Mouse (Mus musculus): ENCODE measurements around the gene Cdh23.

Gene Cdh23

GRCm38 (mm10) chr10:60335021-60335420 is 361.3 kb downstream of the Cdh23 start:
- DNase-seq (ENCODE audit: low spot score), result no peak

GRCm38 (mm10) chr10:60334583-60334982 is 361.7 kb downstream of the Cdh23 start:
- no peak for DNase-seq (ENCODE audit: low spot score)

GRCm38 (mm10) chr10:60328963-60329650 is 367.2 kb downstream of the Cdh23 start:
- DNase-seq (ENCODE audit: low spot score), result no peak

DNA sequence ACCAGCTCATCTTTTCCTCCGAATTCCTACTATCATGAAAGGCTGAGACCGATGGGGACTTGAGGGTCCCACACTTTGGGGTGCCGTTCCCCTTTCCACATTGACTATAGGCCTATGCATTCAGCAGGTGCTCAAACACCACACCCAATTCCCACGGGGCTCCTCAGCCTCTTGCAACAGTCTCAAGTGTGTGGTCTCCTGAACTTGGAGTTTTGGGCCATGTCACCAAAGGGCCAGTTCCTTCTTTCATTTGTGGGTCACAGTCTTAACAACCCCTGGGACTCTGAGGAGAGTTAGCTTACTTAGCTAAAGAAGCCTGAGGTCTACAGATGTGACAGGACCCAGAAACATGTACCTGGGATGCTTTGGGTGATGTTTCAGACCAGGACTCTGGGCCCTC is 380.1 kb downstream of the Cdh23 start:
- no peak for DNase-seq (ENCODE audit: low spot score)

DNA sequence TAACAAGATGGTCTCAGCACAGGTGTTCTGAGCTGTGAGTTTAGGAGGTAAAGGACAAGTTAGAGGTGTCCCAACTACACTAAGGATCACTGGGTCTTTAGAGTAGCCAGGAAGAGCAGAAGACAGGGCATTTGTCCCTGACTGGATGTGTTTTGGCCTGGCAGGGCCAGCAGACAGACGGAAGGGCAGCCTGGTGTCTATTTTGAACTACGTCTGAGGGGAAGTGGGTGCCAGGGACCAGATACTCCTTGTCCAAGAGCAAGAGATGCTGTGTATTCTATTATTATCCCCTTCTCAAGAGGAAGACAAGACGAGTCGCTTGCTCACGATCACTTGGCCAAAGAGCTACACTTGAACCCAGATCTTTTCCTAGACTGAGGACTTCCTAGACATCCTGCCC is 382.7 kb downstream of the Cdh23 start:
- no peak for DNase-seq (ENCODE audit: low spot score)

DNA sequence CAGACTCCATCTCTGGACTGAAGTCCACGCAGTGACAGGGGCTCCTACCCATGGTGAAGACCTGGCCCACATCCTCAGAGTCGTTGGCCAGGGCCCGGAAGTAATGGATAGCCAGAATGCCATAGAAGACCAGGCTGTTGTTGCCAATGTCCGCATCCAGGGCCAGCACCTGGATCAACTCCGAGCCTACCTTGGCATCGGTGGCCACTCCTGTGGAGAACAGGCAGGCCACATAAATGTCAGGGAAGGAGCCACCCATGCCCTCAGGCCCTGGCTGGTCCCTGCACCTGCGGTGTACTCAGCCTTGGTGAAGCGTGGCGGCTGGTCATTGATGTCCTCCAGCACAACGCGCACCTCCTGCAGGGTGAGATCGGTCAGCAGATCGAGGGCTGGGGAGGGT is 385.7 kb downstream of the Cdh23 start:
- DNase-seq (ENCODE audit: low spot score), result no peak

GRCm38 (mm10) chr10:60304854-60305628 is 391.2 kb downstream of the Cdh23 start:
- DNase-seq (ENCODE audit: low spot score), result peak; percentile 97

- no peak for DNase-seq (ENCODE audit: low spot score)
Observed at GRCm38 (mm10) chr10:60303419-60303818, 392.9 kb downstream of the Cdh23 start.

DNA sequence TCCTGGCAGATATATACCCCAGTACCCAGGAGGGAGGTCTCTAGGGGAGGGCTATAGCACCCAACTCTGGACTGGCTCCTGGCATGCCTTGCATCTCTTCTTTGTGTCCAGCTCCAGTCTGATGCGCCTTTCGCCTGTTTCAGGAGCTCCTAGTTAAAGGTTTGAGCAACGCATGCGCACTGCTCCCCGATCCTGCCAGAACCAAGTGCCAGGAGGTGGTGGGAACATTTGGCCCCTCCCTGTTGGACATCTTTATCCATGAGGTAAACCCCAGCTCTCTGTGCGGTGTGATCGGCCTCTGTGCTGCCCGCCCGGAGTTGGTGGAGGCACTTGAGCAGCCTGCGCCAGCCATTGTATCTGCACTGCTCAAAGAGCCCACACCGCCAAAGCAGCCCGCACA is 396.7 kb downstream of the Cdh23 start:
- no peak for DNase-seq (ENCODE audit: low spot score)

- DNase-seq (ENCODE audit: low spot score), result no peak
Observed at GRCm38 (mm10) chr10:60296027-60296426, 400.3 kb downstream of the Cdh23 start.

DNA sequence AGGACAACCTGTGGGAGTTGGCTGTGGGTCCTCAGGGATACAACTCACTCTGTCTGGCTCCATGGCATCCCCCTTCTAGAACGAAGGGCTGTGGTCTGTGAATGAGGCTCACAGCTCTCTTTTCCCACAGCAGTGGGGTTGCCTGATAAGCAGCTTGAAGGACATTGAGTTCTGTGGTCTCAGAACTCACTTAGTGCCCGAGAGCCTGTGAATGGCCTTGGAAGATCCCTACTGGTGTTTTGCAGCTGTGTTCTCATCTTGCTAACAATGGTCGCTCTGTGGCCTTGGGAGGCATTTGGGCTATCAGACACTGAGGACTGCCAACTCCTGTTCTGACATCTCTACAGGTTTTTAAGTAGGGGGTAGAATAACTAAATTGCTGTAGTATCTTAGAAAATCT is 400.9 kb downstream of the Cdh23 start:
- DNase-seq (ENCODE audit: low spot score), result no peak

DNA sequence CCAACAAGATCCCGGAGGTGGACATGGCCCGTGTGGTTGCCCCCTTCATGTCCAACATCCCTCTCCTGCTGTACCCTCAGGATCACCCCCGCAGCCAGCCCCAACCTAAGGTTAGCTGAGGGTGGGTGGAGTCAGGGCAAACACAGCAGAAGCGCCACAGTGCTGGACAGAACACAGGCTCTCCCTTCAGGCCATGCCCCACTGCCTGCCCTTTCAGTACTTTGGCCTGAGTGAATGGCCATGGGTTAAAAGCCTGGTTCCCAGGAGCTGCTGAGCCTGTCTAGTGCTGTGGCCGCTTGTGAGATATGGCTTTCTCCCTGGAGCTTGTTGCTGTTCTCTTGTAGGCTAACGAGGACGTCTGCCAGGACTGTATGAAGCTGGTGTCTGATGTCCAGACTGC is 401.7 kb downstream of the Cdh23 start:
- no peak for DNase-seq (ENCODE audit: low spot score)

- DNase-seq (ENCODE audit: low spot score), result no peak
Observed at GRCm38 (mm10) chr10:60292209-60292608, 404.1 kb downstream of the Cdh23 start.

- no peak for DNase-seq (ENCODE audit: low spot score)
Observed at GRCm38 (mm10) chr10:60290739-60291110, 405.6 kb downstream of the Cdh23 start.

DNA sequence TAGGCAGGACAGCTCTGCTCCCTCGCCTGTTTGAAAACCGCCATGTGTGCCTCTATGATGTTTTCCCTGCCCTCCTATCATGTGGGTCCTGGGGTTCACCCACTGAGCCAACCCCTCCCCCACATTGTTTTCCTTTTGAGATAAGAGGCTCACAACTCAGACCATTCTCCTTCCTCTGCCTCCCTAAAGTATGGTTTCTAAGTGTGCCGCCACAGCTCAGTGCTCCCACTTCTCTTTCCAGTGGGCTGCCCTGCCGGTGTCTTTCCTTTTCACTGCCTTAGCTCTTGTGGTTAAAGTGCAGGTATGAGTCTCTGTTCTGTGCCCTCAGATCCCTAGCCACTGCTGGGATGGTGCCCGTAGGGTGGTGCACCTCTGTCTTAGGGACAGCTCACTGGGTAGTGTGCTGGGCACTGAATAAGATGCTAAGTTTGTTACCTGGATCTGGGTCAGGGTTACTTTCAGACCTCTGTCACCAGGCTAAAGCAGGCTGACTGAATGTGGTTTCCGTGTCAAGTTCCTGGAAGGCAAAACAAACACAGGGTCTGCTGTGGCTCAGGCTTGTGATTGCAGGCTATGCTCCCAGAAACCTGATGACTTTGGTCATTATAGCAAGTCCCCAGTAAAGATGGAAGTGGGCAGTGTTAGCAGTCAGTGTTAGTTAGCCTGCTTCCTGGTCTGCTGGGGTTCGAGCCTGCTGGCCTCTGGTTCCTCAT is 406.1 kb downstream of the Cdh23 start:
- no peak for DNase-seq (ENCODE audit: low spot score)

DNA sequence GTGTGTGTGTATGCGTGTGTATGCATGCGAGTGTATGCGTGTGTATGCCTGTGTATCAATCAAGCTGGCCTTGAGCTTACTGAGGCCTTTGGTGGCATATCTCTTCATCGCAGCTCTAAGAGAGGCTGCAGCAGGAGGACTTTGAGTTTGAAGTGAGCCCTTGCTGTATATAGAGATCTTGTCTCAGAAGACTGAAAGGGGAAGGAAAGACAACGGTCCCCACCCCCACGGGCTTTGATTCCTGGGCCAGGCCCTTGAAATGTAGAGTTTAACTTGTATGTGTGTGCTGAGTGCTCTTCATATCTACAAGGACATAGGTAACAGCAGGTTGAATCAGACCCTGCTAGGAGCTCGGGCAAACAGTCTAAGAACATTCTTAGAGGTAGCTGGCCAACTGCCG is 407.1 kb downstream of the Cdh23 start:
- DNase-seq (ENCODE audit: low spot score), result no peak

GRCm38 (mm10) chr10:60287726-60288125 is 408.6 kb downstream of the Cdh23 start:
- DNase-seq (ENCODE audit: low spot score), result no peak

DNA sequence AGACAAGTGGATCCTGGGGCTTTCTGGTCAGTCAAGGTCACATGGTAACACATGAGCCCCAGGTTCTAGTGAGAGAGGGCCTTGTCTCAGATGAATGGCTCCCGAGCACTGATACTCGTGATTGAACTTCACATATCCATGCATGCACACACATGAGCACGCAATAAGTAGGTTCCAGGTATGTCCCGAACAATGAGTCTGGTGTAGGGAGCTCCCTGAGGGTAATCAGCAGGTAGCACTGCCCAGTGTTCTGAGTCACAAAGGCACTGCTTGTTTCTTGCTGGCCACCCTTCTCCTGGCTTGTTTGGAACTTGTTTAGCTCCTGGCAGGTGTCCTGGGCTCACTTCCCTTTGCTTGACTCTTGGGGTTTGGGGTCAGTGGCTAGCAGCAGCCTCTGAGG is 409.1 kb downstream of the Cdh23 start:
- DNase-seq (ENCODE audit: low spot score), result no peak

DNA sequence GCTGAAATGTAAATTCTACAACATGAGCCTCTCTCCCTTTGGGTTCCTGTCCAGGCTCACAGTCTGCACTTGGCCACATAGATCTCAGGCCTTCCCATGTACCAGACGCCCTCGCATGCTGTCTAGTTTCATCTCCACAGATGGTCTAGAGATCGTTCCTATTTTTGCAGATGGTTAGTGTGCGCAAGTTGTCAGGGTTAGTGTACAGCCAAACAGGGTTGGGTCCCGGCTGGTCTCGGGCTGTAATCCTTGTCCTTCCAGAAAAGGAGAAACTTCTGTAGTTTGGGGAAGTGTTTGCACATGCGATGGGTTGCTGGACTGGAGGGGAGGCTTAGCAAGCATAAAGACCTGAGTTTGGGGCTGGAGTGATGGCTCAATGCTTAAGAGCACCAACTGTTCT is 409.7 kb downstream of the Cdh23 start:
- no peak for DNase-seq (ENCODE audit: low spot score)

GRCm38 (mm10) chr10:60285676-60286372 is 410.5 kb downstream of the Cdh23 start:
- DNase-seq (ENCODE audit: low spot score), result peak; percentile 85

DNA sequence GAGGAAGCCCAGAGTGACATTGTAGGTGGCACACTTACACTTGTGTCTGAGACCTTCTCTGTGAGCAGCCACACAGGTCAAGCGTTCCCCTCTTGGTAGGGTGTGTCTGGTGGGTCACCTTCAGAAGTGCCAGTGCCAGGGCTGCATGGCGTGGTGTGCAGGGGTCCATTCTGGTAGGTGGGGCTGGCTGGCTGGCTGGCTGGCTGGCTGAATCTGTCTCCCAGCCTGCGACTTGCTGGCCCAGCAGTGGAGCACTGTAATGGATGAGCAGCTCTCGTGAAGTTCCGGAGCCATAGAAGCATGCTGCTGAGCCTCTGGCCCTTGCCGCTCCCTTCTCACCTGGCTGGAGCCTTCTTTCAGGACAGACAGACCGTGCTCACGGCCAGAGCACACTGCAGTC is 411.1 kb downstream of the Cdh23 start:
- no peak for DNase-seq (ENCODE audit: low spot score)

DNA sequence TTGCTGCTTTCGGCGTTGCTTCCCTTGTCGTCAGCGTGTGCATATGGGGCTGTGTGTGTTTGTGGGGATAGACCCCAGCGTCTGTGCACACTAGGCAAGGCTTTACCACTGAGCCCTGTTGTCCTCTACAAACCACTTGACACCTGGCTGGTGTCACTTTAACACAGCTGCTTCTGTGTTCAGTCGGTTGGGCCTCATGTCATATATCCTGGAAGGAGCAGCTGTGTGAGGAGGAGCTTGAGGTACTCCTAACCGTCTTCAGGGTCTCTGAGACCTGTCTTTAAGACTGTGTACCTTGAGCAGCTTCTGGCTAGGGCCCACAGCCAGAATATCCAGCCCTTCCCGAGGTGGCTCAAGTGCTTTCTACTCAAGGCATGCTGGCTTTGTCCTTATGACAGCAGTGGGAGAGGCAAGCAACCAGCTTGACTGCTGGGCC is 411.6 kb downstream of the Cdh23 start:
- DNase-seq (ENCODE audit: low spot score), result peak; percentile 21

All from retina, embryonic 14.5 days (tissue).